Mouse (Mus musculus): ENCODE measurements around the gene Tbl2. TPM values are rescaled to one million over a fixed set of nuclear protein-coding genes. Genes with fewer than 3 reads are reported as not detected.
A peak's percentile ranks its signal among the peaks of the same experiment; 100 is the strongest.

The Tbl2 gene
- polyA plus RNA-seq, 2 experiments from 2014 or later: 5.2 to 5.4 TPM

DNA sequence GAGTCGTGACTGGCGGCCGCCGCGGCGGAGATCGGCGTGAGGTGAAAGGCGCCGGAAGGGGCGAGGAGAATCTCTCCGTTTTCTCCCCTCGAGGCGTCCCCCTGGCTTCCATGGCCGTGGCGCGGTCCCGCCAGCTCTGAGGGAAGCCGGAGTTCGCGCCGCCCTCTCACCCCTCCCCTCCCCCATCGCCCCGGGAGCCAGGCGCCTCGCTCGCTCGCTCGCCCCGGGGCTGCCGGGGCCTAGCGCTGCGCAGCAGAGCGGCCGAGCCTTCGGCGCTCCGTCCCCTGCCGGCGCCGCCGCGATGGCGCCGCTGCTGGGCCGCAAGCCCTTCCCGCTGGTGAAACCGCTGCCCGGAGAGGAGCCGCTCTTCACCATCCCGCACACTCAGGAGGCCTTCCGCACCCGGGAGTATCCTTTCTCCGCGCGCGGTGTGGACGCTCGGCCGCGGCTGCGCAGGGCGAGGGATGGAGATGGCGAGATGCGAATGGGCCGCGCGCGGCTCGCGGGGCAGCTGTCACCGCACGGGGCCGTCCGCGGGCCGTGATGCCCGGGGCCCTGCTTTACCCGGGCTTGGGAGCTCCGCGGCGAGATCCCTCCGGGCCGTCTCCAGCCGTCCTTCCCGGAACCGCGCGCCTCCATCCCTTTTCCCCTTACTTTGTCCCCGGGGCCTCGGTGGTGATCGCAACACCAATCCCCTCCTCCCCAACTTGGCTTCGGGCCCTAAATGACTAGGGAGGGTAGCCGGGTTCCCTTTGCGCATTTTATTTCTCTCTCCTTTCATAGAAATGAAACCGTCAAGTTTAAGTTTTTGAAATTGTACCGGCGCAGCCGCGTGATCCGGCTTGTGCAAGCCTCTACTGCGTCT is 38.1 kb downstream of the Tbl2 start:
- peak; percentile 20 for ATAC-seq

DNA sequence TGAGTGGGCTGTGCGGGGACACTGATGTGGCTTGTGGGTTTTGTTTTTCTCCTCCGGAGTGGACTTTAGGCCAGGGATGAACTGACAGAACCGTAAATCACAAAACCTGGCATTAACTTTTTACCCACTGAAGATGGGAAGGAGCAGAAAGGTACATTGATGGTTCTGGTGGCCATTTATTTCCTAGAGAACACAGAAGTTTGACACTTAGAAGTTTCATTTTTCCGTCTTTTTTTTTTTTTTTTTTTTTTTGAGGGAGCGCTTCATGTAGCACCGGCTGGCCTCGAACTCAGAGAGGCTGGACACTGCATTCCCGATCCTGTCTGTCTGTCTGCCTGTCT is 38.7 kb downstream of the Tbl2 start:
- no peak for ATAC-seq

DNA sequence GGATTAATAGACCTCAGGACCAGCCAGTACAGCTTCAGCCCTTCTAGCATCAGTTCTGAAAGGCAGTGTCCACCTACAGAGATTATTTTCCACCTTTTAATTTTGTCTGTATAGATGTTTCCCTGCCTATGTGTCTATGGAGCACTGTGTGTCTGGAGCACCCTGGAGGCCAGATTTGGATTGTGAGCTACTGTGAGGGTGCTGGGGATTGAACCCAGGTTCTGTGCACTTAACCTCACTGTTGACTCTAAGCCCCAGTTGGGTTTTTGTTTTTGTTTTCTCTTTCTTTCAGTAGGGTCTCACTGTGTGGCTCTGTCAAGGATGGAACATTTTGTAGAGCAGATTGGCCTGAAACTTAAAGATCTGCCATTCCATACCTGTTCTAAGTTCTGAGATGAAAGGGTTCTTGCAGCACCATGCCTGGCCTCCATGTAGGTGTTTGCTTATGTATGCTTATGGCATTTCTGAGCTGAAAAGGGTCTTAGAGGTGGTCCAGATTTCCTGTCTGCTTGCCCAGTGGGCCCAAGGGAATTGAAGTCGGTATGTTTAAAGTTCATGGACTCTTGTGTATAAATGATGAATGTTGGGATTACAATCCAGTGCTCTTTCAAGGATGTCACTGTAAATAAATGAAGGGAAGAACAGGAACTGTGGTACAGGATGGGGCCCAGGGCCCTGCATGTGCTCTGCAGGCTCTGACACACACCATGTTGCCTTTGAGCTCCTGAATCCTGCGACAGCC is 40.0 kb downstream of the Tbl2 start:
- no peak for ATAC-seq

DNA sequence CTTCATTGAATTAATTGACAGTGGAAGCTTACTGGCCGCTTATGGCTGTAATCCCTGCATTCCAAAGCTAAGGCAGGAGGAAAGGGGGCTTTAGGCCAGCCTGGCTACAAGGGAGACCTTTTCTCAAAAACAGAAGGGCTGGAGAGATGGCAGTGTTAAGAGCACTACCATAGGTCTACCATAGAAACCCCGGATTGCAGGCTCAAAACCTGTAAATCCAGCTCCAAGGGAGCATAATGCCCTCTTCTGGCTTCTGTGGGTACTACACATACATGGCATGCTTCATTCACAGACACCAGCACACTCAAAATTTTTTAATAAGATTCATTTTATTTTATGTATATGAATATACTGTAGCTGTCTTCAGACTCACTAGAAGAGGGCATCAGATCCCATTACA is 42.2 kb downstream of the Tbl2 start:
- no peak for ATAC-seq

DNA sequence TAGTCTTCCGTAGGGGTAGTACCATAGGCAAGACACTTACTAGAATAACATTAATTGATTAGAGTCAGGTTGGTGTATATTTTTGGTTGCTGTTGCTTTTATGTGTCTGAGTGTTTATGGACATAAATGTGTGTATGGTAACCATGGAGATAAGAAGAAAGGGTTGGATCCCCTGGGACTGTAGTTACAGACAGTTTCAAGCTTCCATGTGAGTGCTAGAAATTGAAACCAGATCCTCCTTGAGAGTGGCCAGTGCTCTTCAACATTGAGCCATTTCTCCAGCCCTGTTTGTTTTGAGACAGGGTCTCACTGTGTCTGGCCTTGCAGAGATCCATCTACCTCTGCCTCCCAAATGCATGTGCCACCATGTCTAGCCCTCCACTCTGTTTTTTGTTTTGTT is 43.0 kb downstream of the Tbl2 start:
- ATAC-seq: no peak

DNA sequence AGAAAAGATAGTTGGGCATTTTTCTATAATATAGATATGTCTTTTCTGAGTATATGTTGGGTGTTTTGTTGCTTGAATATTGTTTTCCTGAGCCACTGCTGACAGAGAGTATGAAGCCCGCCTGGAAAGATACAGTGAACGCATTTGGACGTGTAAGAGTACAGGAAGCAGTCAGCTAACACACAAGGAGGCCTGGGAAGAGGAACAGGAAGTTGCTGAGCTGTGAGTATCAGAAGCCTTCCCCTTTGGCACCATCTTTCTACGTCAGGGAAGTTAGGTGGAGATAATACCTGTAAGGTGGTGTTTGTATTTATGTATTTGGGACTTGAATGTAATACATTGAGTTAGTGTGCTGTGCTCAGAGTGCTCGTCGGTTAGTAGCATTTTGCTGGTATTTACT is 46.9 kb downstream of the Tbl2 start:
- ATAC-seq: peak; percentile 57

DNA sequence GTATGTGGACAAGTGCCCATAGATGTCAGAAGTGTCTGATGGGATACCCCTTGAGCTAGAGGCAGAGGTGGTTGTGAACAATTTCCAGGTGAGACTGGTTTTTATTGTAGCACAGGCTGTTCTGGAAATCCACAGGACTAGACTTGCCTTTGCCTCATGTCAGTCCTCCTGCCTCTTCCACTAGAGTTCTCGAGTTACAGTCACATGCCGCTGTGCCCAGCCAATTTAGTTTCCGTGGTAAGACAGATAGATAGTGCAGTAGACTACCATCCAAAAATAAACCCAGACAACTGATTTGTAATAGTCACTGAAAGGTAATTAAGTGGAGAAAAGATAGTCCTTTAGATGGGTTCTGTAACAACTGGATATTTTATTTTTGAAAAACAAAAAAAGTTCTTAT is 53.3 kb downstream of the Tbl2 start:
- no peak for ATAC-seq

DNA sequence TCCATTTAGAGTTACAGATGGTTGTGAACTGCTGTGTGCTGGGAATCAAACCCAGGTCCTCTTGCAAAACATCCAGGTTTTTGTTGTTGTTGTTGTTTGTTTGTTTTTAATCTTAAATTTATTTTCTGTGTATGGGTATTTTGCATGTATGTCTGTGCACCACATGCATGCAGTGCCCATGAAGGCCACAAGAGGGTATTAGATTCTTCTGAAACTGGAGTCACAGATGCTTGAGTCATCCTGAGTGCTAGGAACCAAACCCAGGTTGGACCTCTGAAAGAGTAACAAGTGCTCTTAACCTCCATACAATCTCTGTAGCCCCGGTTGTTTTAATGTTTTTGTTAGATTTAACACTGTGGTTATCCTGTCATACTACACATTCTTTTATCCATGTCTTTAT is 58.7 kb downstream of the Tbl2 start:
- no peak for ATAC-seq

Other genes starting within 250 kb of the Tbl2 start
- not detected for gene Tmem270, start 242.9 kb upstream of the Tbl2 start, polyA plus RNA-seq (2017; shearing (Covaris generic))
- 1 to 10 TPM in 1 of 2 experiments, not detected in 1; 1.3 TPM for gene Cldn13, start 234.1 kb upstream of the Tbl2 start, polyA plus RNA-seq (2017; shearing (Covaris generic))
- gene Mettl27, start 217.3 kb upstream of the Tbl2 start, polyA plus RNA-seq (2017; shearing (Covaris generic)): 10 to 100 TPM; 20.4 to 23.3 TPM
- not detected for gene Cldn4, start 202.7 kb upstream of the Tbl2 start, polyA plus RNA-seq (2017; shearing (Covaris generic))
- not detected for gene Cldn3, start 163.4 kb upstream of the Tbl2 start, polyA plus RNA-seq (2017; shearing (Covaris generic))
- 10 to 100 TPM; 53.9 to 66.7 TPM for gene Abhd11, start 140.5 kb upstream of the Tbl2 start, polyA plus RNA-seq (2017; shearing (Covaris generic))
- 10 to 100 TPM; 15.1 to 15.2 TPM for gene Stx1a, start 126.2 kb upstream of the Tbl2 start, polyA plus RNA-seq (2017; shearing (Covaris generic))
- 10 to 100 TPM; 27.4 to 30.4 TPM for gene Dnajc30, start 85.5 kb upstream of the Tbl2 start, polyA plus RNA-seq (2017; shearing (Covaris generic))
- 10 to 100 TPM; 60.3 to 84.8 TPM for gene Bud23, start 84.7 kb upstream of the Tbl2 start, polyA plus RNA-seq (2017; shearing (Covaris generic))
- not detected for gene Vps37d, start 71.4 kb upstream of the Tbl2 start, polyA plus RNA-seq (2017; shearing (Covaris generic))
- not detected for gene Mlxipl, start 59.8 kb upstream of the Tbl2 start, polyA plus RNA-seq (2017; shearing (Covaris generic))
- gene Bcl7b, start 18.6 kb downstream of the Tbl2 start, polyA plus RNA-seq (2017; shearing (Covaris generic)): 10 to 100 TPM; 41.8 to 53.6 TPM
- 10 to 100 TPM; 20.8 to 23.9 TPM for gene Baz1b, start 37.6 kb downstream of the Tbl2 start, polyA plus RNA-seq (2017; shearing (Covaris generic))
- gene Fzd9, start 101.6 kb downstream of the Tbl2 start, polyA plus RNA-seq (2017; shearing (Covaris generic)): not detected
- gene Fkbp6, start 200.4 kb downstream of the Tbl2 start, polyA plus RNA-seq (2017; shearing (Covaris generic)): not detected
- under 1 TPM in 1 of 2 experiments, not detected in 1; 0.22 TPM for gene Trim50, start 203.6 kb downstream of the Tbl2 start, polyA plus RNA-seq (2017; shearing (Covaris generic))
- 10 to 100 TPM; 19.9 to 22.0 TPM for gene Nsun5, start 220.3 kb downstream of the Tbl2 start, polyA plus RNA-seq (2017; shearing (Covaris generic))
- 10 to 100 TPM; 10.8 to 17.4 TPM for gene Pom121, start 244.9 kb downstream of the Tbl2 start, polyA plus RNA-seq (2017; shearing (Covaris generic))

Data from activated CD4-positive, CD25-positive, alpha-beta regulatory T cell, adult 4 months (primary cell).